Mouse (Mus musculus) adrenal gland, adult 2 months (tissue): ENCODE measurements around the gene Cpm. TPM values are rescaled to one million over a fixed set of nuclear protein-coding genes. Genes with fewer than 3 reads are reported as not detected.
"Not testable (repeated sequence)": the region's sequence is repeated elsewhere in the genome, so short reads cannot be mapped to it uniquely, and the experiment has no call there.

Experiments
- DNase-seq: peaks from one replicate; pipeline ENCODE4 v3.0.0; 2021
- polyA plus RNA-seq: library from polyadenylated mRNA; depleted of rRNA; stranded (reverse); fragments of >200 nt; gene quantifications from 2 replicates; pipeline ENCODE4 v1.2.3, GENCODE M21; 2012
- total RNA-seq, 2 experiments: library from RNA; stranded (reverse); gene quantifications; 2 replicates each; pipeline ENCODE4 v1.2.3; 2021

Gene Cpm
- total and polyA plus RNA-seq, 3 experiments, result 19.2 to 29.3 (median 21.4) TPM

GRCm38 (mm10) chr10:117718161-117719119 is 89.1 kb downstream of the Cpm start:
- peak; percentile 81 for DNase-seq

DNA sequence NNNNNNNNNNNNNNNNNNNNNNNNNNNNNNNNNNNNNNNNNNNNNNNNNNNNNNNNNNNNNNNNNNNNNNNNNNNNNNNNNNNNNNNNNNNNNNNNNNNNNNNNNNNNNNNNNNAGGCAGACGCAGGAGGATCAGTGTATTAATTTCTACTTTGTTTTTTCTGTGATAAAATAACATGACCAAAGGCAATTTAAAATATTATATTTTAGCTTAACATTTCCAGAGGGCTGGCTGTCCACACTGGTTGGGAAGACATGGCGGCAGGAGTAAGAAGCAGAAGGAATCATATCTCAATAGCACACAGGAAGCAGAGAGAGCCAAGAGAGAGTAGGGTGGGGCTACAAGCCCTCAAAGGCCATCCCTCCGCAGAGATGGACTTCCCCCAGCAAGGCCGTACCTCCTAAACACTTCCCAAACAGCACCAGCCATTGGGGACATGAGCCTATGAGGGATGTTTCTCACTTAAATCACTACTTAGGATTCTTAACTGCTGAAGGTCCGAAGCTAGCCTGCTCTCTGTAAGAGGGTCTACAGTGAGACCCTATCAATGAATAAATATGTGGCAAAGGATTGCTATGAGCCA is 94.9 kb downstream of the Cpm start:
- DNase-seq, result no peak

DNA sequence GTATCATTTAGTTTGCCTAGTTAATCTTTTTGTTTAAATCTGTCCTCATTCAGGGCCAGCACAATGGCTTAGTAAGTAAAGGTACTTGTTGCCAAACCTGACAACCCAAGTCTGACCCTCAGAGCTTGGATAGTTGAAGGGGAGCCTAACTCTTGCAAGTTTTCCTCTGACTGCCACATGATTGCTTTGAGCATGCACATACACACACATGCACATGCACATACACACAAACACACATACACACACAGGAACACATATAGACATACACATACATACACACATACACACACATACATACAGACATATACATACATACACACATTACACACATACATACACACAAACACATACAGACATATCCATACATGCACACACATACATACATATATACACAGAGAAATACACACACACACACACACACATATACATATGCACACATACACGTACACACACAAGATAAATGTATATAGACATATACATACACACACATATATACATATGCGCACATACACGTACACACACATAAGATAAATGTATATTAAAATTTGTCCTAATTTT is 95.6 kb downstream of the Cpm start:
- DNase-seq, result no peak

DNA sequence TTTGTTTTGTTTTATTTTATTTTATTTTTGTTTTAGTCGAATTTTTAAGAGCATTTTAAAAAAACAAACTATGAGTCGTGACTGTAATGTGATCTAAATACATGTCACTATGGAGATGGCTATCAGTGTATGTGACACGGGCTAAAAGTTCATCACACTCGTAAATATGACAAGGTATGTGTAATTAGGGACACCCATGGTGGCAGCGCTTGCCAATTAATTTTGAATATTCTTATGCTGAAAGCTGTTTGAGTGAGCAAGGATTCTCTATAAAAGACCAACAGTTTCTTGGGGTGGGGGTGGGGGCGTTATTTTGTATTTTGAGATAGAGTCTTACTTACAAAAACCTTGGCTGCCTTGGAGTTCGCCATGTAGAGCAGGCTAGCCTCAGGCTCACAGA is 96.4 kb downstream of the Cpm start:
- no peak for DNase-seq

GRCm38 (mm10) chr10:117726350-117726749 is 97.0 kb downstream of the Cpm start:
- DNase-seq, result no peak

GRCm38 (mm10) chr10:117726888-117727385 is 97.6 kb downstream of the Cpm start:
- DNase-seq, result no peak

DNA sequence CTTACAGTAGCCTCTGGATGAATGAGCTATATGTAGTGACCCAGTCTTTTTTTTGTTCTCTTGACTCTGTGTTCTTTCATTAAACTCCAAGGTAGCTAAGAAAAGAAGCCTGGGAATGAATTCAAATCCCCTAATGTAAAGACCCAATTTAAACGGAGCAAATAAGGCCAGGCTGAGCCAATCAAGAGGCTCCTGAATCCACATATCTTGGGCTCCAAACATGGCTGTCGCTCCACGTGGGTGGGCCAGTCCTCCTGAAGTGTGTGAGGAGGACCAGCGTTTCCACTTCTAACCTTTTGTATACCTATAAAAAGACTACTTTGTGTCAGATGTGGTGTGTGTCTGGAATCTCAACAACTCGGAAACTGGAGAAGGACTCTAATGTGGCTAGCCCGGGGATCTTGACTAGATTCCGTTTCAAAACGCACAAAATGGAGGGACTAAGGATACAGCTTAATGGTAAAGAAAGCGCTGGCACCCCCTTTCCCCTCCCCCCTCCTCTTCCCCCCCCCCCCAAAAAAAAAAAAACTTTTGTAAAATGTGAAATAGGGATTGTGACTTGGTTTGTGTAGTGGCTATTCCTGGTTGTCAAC is 98.3 kb downstream of the Cpm start:
- no peak for DNase-seq

- no peak for DNase-seq
These were observed 99.3 kb downstream of the Cpm start for GRCm38 (mm10) chr10:117728574-117728973.

DNA sequence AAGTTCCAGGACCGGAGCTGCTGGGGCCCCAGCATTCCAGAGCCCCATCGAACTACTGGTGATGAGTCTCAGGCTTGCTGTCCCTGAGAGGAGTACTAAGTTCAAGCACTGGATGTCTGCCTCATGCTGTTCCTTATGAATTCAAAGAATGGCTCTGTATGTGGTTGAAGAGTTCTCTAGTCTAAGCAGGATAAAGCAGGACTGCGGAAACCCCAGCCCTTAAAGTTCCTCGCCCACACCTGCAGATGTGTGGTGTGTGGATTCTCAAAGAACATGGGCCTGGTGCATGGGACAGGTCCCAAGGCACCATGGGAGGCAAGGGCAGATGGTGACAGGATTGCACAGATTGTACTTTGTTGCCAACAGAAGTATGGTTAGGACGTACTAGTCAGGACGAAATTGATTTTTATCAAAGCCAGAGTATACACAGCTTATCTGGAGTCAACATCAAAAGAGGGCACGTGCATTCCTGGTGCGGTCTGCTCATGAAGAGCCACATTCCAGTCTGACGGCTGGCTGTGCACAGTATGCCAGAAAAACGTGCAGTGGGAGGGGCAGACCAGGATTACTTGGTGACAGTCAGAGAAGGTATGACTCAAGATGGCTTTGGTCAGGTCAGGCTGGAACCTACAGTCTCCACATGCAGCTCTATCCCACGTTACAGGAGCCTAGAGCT is 100.0 kb downstream of the Cpm start:
- DNase-seq, result peak; percentile 24

- DNase-seq, result no peak
These were observed 100.8 kb downstream of the Cpm start for GRCm38 (mm10) chr10:117730140-117730539.

DNA sequence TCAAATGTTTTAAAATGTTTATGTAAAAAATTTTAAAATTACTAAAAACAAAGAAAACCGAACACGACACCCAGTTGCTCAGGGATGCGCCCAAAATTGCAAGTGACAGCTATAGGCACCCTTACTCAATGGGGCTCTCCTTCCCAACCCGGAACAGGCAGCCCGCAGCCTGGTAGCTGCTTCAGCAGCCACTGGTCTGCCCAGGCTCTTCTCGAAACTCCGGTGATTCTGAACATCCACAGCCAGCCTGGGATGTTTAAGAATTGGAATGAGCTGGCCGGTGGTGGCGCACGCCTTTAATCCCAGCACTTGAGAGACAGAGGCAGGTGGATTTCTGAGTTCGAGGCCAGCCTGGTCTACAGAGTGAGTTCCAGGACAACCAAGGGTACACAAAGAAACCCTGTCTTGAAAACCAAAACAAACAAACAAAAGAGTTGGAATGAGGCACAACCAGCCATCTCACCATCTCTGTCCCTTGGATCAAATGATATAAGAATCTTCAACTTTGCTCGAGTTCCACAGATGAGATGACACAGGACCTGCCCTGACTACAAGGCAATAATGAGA is 101.4 kb downstream of the Cpm start:
- DNase-seq, result no peak

DNA sequence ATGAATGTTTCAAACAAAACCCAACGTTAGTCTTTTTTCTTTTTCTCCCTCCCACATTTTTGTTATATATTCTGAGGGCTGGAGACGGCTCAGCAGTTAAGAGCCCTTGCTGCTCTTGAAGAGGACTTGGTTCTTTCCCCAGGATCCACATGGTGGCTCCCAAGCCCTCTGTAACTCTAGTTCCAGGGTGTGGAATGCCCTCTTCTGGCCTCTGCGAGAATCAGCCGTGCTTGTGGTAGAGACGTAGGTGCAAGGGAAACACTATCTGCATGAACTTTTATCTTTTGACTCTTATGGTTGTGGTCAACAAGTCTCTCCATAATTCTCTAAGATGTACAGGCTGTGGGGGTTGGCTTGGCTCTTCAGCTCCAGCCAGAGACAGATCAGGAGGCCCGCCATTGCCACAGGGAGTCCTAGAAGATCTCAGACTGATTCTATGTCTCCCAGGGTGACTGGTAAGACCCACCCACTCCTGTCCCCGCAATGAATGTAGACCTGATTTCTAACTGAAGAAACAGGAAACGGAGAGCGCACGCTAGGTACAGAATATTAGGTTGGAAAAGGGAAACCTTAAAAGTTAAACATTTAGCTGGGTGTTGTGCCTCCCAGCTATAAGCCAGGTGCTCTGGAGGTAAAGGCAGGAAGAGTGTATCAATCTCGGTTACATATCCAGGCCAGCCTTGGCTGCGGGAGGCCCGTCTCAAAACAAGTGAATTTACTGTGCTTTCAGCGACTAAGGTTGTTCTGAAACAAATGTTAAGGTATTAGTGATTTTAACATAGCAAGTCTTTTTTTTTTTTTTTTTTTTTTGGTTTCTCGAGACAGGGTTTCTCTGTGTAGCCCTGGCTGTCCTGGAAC is 102.2 kb downstream of the Cpm start:
- peak; percentile 82 for DNase-seq

DNA sequence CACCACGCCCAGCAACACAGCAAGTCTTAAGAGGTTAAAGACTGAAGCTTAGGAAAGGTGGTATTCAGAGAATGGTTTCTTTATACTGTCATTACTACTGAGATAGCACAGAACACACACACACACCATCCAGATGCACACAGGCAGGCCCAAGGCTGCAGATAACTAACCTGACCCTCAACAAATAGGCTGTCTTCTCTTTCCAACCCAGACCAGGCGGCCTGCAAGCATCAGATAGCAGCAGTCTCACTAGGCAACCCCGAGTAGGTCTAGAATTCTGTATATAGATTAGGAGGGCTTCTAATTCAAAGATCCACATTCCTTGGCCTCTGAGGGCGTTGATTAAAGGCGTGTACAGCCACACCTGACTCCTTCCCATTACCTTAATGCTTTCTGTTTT is 102.9 kb downstream of the Cpm start:
- DNase-seq, result no peak

DNA sequence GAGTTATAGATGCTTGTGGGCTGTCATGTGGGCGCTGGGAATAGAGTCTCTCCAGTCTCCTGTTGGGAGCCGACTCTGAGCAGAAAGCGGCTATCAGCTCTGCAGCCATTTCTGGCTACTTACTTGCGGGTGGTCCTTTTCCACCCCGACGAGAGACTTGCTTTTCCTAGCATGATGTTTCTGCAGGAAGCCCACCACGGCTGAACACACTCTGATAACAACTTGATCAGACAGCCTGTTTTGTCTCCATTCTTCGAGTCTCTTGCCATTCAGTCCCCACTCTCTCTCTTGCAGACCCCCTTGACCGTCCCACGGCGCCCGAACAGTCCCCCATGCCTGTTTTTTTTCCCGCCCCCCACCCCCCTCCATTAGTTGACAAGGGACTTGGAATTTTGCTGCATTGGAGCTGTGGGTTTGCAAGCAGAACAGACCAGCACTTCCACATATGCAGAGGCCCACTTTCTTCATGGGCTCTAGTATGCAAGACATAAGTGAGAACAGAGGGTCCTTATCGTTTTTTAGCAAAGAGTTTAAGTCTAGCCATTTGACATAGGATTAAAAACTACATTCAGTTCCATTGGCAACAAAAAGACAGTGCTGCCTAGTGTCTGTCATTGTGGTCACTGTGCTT is 103.8 kb downstream of the Cpm start:
- no peak for DNase-seq

DNA sequence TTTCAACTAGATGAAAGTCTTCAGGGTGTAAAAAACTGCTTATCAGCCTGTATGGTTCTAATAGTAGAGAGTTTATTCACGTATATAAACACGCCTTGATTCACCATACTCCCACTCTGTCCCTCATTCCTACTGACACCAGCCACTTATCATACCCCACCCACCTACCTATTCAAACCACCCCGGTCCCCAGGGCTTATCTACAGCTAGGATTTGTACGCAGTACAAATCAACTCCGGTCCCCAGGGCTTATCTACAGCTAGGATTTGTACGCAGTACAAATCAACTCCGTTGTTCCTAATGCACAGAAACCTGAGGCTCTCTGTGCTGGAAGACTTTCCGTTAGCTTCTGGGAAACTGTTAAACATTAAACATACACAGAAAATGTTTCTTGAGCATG is 104.3 kb downstream of the Cpm start:
- not testable (repeated sequence) for DNase-seq

GRCm38 (mm10) chr10:117734104-117734852 is 105.0 kb downstream of the Cpm start:
- peak; percentile 79 for DNase-seq

DNA sequence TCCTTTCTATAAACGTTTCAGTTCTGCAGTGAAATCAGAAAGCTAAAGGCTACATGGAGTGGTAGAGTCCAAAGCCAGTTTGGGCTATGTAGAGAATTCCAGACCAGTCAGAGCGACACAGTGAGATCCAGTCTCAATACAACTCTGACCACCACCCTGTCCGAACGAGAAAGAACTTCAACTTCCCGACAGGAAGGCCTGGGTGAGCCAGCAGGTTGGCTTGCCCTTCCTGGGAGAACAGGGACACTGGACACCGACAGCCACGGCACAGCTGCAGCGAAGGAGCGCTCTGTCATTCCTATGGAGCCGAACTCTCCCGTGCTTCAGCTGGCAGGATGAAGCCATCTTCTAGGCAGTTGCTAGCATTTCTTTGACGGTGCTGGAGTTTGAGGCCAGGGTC is 106.1 kb downstream of the Cpm start:
- DNase-seq, result not testable (repeated sequence)

GRCm38 (mm10) chr10:117736573-117736972 is 107.3 kb downstream of the Cpm start:
- DNase-seq, result no peak
